Mouse (Mus musculus) telencephalon, adult 2 months (tissue): Measurements from ENCODE around the gene Exoc3l4.

Experiments
- DNase-seq: peaks from one replicate; pipeline ENCODE4 v3.0.0-alpha.2; 2011; ENCODE audit warnings: low read depth, low spot score

Exoc3l4 gene

GRCm38 (mm10) chr12:111434164-111434744, 17.4 kb downstream of the Exoc3l4 start:
- no peak for DNase-seq

- DNase-seq = no peak
Observed at GRCm38 (mm10) chr12:111434745-111435327, 18.0 kb downstream of the Exoc3l4 start.

GRCm38 (mm10) chr12:111436170-111436569, 19.4 kb downstream of the Exoc3l4 start:
- no peak for DNase-seq

GRCm38 (mm10) chr12:111436640-111437039, 19.8 kb downstream of the Exoc3l4 start:
- peak; percentile 60 for DNase-seq

GRCm38 (mm10) chr12:111437222-111437900, 20.5 kb downstream of the Exoc3l4 start:
- DNase-seq = no peak

GRCm38 (mm10) chr12:111438850-111439249, 22.0 kb downstream of the Exoc3l4 start:
- no peak for DNase-seq

GRCm38 (mm10) chr12:111440701-111441373, 24.0 kb downstream of the Exoc3l4 start:
- DNase-seq = no peak

- DNase-seq = no peak
Observed at GRCm38 (mm10) chr12:111441523-111441922, 24.7 kb downstream of the Exoc3l4 start.

- DNase-seq = no peak
Observed at GRCm38 (mm10) chr12:111442309-111443010, 25.6 kb downstream of the Exoc3l4 start, which contains the start of gene Tnfaip2. Gene Tnfaip2 (plus strand): TSS chr12:111442469.

GRCm38 (mm10) chr12:111443011-111443870, 26.4 kb downstream of the Exoc3l4 start:
- no peak for DNase-seq

- DNase-seq = no peak
Observed at GRCm38 (mm10) chr12:111443921-111444831, 27.4 kb downstream of the Exoc3l4 start.

GRCm38 (mm10) chr12:111445161-111445889, 28.5 kb downstream of the Exoc3l4 start:
- no peak for DNase-seq

- DNase-seq = no peak
Observed at GRCm38 (mm10) chr12:111445890-111446613, 29.2 kb downstream of the Exoc3l4 start.

GRCm38 (mm10) chr12:111446745-111447144, 29.9 kb downstream of the Exoc3l4 start:
- no peak for DNase-seq

GRCm38 (mm10) chr12:111447350-111447749, 30.5 kb downstream of the Exoc3l4 start:
- DNase-seq = no peak

GRCm38 (mm10) chr12:111447898-111448760, 31.3 kb downstream of the Exoc3l4 start:
- DNase-seq = no peak

GRCm38 (mm10) chr12:111448931-111449705, 32.3 kb downstream of the Exoc3l4 start:
- no peak for DNase-seq
